Mouse (Mus musculus) fat pad, adult 2 months (tissue): Measurements from ENCODE around the gene Zfp653.
"Not testable (repeated sequence)": the region's sequence is repeated elsewhere in the genome, so short reads cannot be mapped to it uniquely, and the experiment has no call there.

ENCODE experiments used
- DNase-seq: peaks from one replicate; pipeline ENCODE4 v3.0.0-alpha.2; 2011; ENCODE audit warnings: low read depth, low spot score; ENCODE audit errors: extremely low read depth

Gene Zfp653

DNA sequence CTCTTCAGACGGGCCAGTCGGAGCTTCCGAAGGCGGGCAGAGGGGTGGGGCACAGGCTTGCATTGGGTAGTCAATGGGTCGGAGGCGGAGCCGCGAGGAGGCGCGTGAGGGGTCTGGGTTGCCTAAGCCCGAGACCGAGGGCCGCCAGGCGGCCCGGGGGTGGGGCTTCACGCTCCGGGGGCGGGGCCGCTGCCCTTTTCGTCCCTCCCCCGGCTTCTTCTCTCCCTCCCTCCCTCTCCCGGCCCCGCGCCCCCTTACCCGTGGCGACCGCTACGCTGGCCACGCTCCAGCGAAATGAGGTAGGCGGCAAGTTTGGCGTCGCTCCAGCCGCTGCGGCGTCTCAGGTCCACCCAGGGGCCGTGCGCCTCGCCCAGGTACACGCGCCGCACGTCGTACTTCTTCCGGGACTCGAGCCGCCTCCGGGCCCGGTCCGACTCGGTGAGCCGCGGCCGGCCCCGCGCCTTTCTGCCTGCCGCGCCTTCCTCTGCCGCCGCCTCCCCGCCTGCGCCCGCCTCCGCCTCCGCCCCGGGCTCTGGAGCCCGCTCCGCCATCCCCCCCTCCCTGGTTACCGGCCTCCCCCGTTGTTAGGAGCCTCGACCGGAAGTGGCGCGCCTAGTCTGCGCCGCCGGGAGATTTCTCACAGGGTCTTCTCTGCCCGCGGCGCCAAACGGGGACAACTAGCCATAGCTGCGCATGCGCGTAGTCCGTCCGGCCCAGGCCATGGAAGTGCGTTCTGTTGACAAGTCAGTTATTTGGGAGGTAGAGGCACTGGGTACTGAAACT, at the start of gene Zfp653, which contains the start of gene Gm49318:
Gene Zfp653, minus strand, starts transcription at position 586 of the 783 bp plus-strand sequence.
Gene Gm49318, minus strand, starts transcription at position 469 of the 783 bp plus-strand sequence.
- peak; percentile 74 for DNase-seq

DNA sequence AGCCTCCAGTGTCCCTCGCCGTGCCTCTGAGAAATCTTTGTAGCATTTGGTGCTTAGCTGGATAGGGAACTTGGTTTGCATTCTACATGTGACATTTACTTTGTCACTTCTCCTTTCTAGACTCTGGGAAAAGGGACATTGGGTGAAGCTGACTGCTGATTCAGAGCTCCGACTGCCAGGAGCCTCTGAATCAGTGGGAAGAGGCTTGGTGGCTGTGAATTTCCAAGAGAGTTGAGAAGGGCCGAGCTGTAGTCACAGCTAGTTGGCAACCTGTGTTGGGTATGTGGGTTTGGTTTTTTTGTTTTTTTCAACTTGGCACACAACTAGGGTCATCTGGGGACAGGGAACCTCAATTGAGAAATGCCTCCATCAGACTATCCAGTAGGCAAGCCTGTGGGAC, 48.4 kb upstream of the Zfp653 start:
- DNase-seq = no peak

DNA sequence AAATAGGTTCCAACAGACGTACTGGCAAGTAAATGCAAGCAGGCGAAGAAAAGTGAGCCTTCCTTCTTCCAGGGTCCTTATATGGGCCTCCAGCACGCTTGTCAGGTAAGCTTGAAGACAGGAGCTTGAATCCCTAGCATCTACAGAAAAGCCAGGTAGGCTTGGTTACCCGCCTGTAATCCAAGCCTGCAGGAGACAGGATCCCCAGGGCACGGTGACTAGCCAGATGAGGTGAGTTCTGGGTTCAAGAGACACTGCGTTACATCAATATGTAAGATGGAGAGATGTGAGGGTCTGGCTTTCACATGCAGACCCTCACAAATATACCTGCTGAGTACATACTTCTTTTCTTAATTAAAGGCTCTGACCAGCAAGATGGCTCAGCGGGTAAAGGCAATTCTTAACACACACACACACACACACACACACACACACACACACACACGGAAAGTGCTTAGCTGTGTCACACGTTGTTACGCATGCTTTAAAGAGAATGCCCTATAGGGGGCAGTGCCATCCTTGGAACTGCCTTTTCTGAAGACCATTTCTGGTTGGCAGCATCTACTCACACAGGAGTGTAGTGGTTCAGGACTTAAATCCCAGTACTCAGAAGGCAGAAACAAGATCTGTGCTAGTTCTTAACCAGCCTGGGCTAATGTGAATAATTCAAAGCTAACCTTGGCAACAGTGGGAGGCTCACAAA, 46.7 kb upstream of the Zfp653 start:
- peak; percentile 61 for DNase-seq

DNA sequence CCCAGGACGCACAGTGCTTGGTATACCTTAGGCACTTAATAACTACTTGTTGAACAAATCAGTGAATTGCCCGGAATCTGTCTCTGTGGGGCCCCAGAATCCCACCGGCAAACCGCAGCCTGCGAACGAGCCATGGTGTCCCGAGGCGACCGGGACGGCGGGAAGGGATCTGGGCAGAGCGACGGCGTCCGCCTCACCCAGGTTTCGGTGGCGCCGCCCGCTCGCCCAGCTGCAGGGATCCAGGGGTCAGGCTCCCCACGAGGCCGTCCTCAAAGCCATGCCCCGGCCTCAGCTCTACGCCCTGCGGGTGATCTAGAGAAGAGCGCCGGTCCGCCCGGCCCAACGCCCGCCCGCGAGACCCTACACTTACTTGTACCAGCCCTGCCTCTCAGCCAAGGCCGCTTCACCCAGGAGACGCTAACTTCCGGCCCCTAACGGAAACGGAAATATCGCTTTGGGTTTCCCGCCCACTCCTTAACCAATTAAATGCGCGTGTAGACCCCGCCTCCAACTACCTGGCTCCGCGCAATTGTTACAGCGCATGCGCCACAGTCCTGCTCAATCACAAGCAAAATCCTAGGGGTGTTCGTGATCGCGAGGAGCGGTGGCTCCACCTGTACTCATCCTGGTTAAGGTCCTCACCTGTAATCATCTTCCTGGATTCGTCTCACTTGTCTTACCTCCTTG, 45.7 kb upstream of the Zfp653 start, which contains the start of gene Elof1:
Gene Elof1, minus strand, starts transcription at position 433 of the 687 bp plus-strand sequence.
- peak; percentile 67 for DNase-seq

GRCm38 (mm10) chr9:22116086-22116485, 44.9 kb upstream of the Zfp653 start:
- DNase-seq = no peak

DNA sequence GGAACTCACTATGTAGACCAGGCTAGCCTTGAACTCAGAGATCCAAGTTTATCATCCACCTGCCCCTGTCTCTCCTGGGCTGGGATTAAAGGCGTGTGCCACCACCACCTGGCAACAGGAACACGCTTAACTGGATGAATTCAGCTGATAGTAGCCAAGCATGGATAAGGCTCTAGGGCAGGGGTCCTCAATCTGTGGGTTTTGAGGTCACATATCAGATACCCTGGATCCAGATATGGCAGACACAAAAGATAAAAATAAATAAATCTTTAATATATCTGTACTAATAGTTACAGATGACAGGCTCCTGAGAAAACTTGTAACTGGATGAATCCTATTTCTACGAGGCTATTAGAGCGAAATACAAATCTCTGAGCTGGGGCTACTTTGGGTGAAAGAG, 44.5 kb upstream of the Zfp653 start:
- no peak for DNase-seq

DNA sequence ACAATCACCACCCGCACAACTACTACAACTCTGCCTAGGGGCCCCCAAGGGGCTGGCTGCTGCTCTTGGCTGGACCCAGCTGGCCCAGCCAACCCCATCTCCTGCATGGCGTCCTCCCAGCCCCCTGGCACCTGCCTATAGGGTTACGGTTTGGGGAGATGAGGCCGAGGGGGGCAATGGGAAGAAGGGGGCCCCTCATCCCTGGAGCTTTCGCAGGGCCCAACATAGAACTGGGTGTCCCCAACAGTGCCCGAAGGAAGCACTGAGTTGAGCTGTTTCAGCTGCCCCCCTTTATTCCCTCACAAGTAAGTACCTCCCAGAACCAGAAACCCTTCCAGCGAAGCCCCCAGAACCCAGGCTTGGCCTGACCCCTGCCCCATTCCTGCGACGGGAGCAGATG, 37.0 kb upstream of the Zfp653 start:
- no peak for DNase-seq

- no peak for DNase-seq
Observed at GRCm38 (mm10) chr9:22099922-22100321, 28.7 kb upstream of the Zfp653 start.

DNA sequence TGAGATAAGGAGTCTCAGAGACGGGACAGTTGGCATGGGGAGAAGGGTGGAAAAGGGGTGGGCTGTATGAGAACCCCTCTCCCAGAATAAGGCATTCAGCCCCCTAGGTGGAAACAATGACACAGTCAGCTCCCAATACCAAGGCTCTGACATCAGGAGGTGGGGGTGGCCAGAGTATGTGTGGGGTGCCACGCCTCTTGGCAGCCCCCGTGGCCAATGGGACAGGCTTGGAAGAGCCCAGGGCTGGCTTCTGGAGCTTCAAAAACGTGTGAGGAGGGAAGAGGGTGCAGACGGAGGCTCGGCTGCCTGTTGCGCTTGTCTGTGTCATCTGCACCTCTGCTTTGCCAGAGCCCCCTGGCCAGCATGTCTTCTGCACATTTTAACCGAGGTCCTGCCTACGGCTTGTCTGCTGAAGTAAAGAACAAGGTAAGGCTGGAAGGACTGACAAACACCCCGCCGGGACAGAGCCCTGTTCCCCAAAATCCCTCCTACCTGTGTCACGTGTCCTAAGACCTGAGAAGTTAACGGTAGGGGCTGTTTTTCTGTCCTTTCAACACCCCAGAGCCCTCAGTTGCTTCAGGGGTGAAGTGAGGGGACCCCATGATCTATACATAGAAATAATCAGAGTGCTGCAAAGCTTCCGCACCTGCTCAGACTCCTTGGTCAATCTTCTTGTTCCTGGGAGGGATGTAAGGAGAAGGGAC, 28.0 kb upstream of the Zfp653 start, which contains the start of gene Cnn1:
Gene Cnn1, plus strand, starts transcription at position 224 of the 704 bp plus-strand sequence.
- DNase-seq = no peak

- DNase-seq = no peak
Observed at GRCm38 (mm10) chr9:22095854-22096307, 24.7 kb upstream of the Zfp653 start.

GRCm38 (mm10) chr9:22092746-22093145, 21.6 kb upstream of the Zfp653 start:
- DNase-seq = no peak

DNA sequence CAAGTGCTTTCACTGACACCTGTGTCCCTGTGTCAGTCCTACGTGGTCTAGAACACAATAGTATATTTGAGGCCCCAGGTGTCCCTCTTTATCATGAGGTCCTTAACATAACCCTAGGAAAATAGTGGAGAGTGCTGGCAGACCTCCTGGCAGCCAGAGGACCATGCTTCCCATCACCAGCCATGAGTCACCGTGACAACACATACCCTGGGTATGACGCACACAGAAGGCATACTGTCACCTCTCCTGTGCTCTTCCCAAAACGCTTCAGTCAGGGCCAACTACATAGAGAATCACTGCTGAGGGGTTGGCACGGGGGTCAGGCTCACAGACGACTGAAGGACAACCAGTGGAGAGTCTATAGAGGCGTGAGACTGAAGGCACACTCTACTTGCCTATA, 18.8 kb upstream of the Zfp653 start:
- no peak for DNase-seq

DNA sequence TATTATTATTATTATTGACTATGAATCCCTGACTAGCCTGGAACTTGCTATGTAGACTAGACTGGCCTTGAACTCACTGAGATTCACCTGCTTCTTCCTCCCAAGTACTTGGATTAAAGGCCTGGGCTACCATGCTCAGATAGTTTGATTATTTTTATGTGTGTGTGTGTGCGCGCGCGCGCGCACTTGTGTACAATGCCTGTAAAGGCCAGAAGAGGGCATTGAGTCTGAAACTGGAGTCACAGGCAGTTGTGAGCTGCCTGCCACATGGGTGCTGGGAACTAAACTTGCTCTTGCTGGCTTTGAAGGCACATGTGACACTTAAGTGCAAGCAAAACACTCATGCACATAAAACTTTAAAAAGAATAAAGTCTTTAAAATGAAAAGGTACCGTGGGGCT, 18.1 kb upstream of the Zfp653 start:
- no peak for DNase-seq

GRCm38 (mm10) chr9:22087034-22087618, 15.9 kb upstream of the Zfp653 start:
- DNase-seq = no peak

DNA sequence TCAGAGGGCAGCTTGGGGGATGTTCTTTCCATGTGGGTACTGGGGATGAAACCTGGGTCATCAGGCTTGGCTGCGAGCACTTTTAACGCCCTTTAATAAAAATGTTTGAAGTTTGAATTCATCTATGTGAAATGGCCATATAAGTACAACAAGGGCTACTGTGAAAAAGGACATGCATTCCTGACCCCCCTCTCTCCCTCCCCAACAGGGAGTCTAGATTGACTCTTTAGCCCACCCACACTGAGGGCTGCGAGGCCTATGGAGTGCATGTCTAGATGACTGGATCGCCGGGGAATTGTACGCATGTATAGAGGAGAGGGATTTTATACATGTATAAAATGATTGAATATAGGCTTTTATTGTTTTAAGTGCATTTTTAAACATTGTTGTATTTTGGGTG, 14.8 kb upstream of the Zfp653 start:
- no peak for DNase-seq

DNA sequence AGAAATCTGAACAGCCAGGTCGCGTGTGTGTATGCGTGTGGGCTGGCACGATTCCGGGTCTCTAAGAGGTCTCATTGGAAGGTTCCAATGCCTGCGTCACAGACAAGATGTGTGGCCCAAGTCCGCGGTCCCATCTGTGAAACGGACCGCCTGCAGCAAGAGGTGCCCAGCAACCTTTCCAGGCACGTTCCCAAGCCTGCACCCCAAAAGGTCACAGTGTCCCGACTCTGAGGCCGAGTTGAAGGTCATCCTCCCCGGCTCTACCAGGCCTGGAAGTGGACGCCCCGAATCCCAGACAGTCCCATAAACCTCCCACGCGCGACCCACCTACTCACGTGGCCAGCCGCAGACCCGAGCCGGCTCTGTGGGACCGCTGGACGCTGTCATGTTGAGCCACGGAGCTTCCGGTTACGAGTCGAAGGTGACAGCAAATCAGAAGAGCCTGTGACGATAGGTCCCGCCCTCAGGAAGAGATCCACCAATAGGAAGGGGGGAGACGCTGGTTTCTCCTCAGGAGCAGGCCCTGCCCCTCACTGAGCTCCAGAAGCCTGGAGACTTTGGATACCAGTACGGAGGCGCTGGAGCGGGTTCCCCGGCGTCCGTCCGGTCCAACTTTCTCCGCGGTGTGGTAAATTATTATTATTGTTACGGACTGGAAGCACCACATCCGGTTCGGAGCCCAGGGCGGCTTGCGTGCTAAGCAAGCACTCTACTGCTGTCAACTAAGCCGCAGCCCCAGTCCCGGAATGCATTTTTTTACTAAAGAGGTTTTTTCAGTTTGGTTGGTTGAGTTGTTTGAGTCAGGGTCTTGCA, 14.1 kb upstream of the Zfp653 start, which contains the start of gene Ecsit:
Gene Ecsit, minus strand, starts transcription at position 417 of the 813 bp plus-strand sequence.
- peak; percentile 76 for DNase-seq

DNA sequence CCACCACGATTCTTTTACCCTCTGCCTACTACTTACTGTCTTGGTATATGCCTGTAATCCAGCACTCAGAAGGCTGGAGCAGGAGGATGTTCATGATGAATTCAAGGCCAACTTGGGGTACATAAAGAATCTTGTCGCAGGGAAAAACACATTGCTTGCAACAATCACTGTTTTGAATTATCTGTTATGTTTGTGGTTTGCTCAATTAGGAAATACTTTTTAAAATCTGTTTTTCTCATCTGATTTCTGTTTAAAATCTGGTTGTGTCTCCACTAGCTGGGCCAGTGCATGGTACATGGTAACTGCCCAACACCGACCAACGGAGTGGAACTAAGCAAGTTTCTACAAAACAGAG, 13.5 kb upstream of the Zfp653 start:
- no peak for DNase-seq

GRCm38 (mm10) chr9:22076223-22076622, 5.0 kb upstream of the Zfp653 start:
- no peak for DNase-seq

DNA sequence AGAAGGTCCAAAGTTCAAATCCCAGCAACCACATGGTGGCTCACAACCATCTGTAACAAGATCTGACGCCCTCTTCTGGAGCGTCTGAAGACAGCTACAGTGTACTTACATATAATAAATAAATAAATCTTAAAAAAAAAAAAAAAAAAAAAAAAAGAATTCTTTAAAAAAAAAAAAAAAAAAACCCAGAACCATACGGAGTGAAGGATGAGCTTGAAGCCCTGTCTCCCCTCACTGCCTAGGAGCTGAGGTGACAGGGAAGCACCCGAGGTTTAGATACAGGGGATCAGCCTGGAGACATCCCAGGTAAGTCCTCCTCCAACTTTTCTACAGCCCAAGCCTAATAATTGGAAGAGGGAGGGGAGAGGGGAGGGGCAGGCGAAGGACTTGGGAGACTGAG, 4.6 kb upstream of the Zfp653 start:
- not testable (repeated sequence) for DNase-seq

- no peak for DNase-seq
Observed at GRCm38 (mm10) chr9:22072276-22072675, 1.1 kb upstream of the Zfp653 start.
